Mouse (Mus musculus): Measurements from ENCODE around the gene Ulk3.

DNA sequence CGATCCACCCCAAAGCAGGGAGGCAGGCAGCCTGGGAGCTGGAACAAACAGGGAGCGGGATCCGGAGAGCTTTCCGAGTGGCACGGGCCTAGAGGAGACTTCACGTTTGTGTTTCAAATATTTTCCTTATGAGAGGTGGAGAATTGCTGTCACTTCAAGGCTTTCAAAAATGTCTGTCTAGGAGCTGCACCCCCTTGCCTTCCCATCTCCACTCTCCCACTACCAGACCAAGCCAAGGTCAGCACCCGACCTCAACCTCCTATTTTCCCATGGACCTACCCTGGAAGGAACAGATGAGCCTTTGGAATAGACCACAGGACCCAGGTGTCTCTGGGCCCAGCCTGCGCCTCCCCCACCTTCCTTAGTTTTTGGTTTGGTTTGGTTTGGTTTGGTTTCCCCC is 8.0 kb downstream of the Ulk3 start:
- TF ChIP-seq CTCF (IDR thresholded peaks at IDR 0.05; ENCODE audit: control insufficient read depth, insufficient read depth, low read length) (no peak), POLR2A (IDR thresholded peaks at IDR 0.05; ENCODE audit: borderline replicate concordance, control insufficient read depth, low read depth, low read length) (no peak)
